Comparison of ENCODE assay signal across 31 mouse cellular contexts in the genomic region with DNA sequence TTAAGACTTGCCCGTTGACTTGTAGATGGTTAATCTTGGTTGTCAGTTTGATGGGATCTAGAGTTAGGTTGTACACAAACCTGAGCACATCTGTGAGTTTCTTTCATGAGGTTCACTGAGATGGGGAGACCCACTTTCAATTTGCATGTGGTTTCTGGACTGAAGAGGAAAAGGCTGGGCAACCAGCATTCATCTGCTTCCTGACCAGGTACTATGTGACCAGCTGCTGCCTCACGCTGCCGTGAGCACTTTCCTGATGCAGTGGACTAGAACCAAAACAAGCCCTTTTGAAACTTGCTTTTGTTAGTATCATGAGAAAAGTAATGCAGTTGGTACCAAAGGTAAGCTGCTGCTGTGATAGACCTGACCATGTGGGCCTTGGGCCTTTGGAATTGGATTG. TPM values are rescaled to one million over a fixed set of nuclear protein-coding genes. Genes with fewer than 3 reads are reported as not detected.
"Had no signal": no experiment of that assay in that cellular context is flagged by ENCODE, and none has a peak within 500 bp of the region (broad histone marks: within the 10 kb centered on the region; RNA-seq: fewer than 3 reads in every experiment).

No protein-coding gene starts in this region.

- H3K9me3 ChIP-seq: lung, embryonic 15.5 days had no signal

- H3K27me3 ChIP-seq: lung, embryonic 15.5 days had no signal

- H3K27ac ChIP-seq: layer of hippocampus, adult 2 months; liver, embryonic 14.5 days; lung, embryonic 15.5 days had no signal

- H3K4me2 ChIP-seq: liver, embryonic 11.5 days; lung, embryonic 15.5 days; midbrain, embryonic 11.5 days had no signal

- H3K36me3 ChIP-seq: lung, embryonic 15.5 days had no signal

- H3K4me3 ChIP-seq: layer of hippocampus, adult 2 months; lung, embryonic 15.5 days had no signal

- DNase-seq: kidney, adult 11 months; kidney, adult 8-10 months; kidney, postnatal 25 days; layer of hippocampus, adult 9-11 months; lung, adult 18-20 months; lung, postnatal 14 days; lung, postnatal 4 days; midbrain, embryonic 14.5 days; right cerebral cortex, adult 18-20 months; right cerebral cortex, postnatal 14 days; right cerebral cortex, postnatal 4 days; thymus, adult 18-20 months; thymus, postnatal 36 days had no signal

- H3K9ac ChIP-seq: liver, embryonic 14.5 days; lung, embryonic 15.5 days had no signal

RNA-seq across cellular contexts. Expression of a gene that starts 26.9 kb away (rescaled TPM):
- total RNA-seq: layer of hippocampus, adult 2 months; layer of hippocampus, postnatal 25 days; left cerebral cortex, adult 18-20 months; left cerebral cortex, postnatal 10 days; left cerebral cortex, postnatal 36 days; megakaryocyte progenitor cell, adult 5-6 weeks; megakaryocyte-erythroid progenitor cell, adult 5-6 weeks; midbrain, postnatal 0 days had no signal
- polyA plus RNA-seq: kidney, embryonic 16.5 days; limb, embryonic 11.5 days; limb, embryonic 14.5 days; liver, embryonic 11.5 days; lung, embryonic 15.5 days; midbrain, embryonic 11.5 days; midbrain, embryonic 14.5 days; midbrain, postnatal 0 days; neural tube, embryonic 11.5 days; neural tube, embryonic 14.5 days; testis, adult 2 months had no signal

RNA-seq across cellular contexts. Expression of a gene that starts 44.9 kb away (rescaled TPM):
- total RNA-seq: megakaryocyte progenitor cell, adult 5-6 weeks; megakaryocyte-erythroid progenitor cell, adult 5-6 weeks had no signal
